Mouse (Mus musculus) olfactory bulb, adult 2 months (tissue): ENCODE measurements around the gene Ube2l3. TPM values are rescaled to one million over a fixed set of nuclear protein-coding genes. Genes with fewer than 3 reads are reported as not detected.

Source experiments
- H3K27ac ChIP-seq: fragments of 200-500 bp; 2 replicates; pipeline ENCODE4 v1.5.1; 2012; ENCODE audit warnings: low read depth, low read length; ENCODE audit not compliant: insufficient read depth
- H3K4me1 ChIP-seq: fragments of 200-500 bp; 2 replicates; pipeline ENCODE4 v1.6.1; 2012; ENCODE audit warnings: low read length; ENCODE audit not compliant: control insufficient read depth, insufficient read depth
- H3K4me3 ChIP-seq: fragments of 200-500 bp; 2 replicates; pipeline ENCODE4 v1.5.1; 2012; ENCODE audit warnings: mild to moderate bottlenecking, low read depth, low read length, moderate library complexity; ENCODE audit not compliant: insufficient read depth
- CTCF ChIP-seq: fragments of 200-500 bp; IDR thresholded peaks from 2 replicates; pipeline ENCODE4 v1.5.1; 2012; ENCODE audit warnings: low read depth, mild to moderate bottlenecking, low read length, moderate library complexity; ENCODE audit not compliant: insufficient read depth
- POLR2A ChIP-seq: fragments of 200-500 bp; IDR thresholded peaks from 2 replicates; pipeline ENCODE4 v1.6.1; 2012; ENCODE audit warnings: mild to moderate bottlenecking, low read depth, low read length, moderate library complexity; ENCODE audit not compliant: insufficient read depth
- WGBS: fragments of 180-500 bp; shearing (Covaris S2); methylation state at CpG from one replicate; pipeline ENCODE4 v1.1.7; 2018; 5-methylcytosine and 5-hydroxymethylcytosine counted together
- polyA plus RNA-seq: library from polyadenylated mRNA; stranded (reverse); fragments of >200 nt; gene quantifications from 2 replicates; pipeline ENCODE4 v1.2.4, GENCODE M21; 2012; ENCODE audit warnings: low replicate concordance; ENCODE audit not compliant: missing spikeins, insufficient read depth, insufficient read length

Gene Ube2l3
- polyA plus RNA-seq, result not detected in 2 replicates

GRCm38 (mm10) chr16:17202549-17202948, at the start of gene Ube2l3:
Gene Ube2l3 (minus strand): TSS chr16:17202649.
- 84% methylated on average over 1 of the region's 1 CpGs for WGBS
- Histone ChIP-seq H3K4me3 (peak within 1 kb of the TSS; percentile 79), H3K27ac (no peak within 1 kb of the TSS), H3K4me1 (peaks cover 5% of the 10 kb centered on the region; the same call in 1 of the 2 replicates)
- no peak for TF ChIP-seq POLR2A
- TF ChIP-seq CTCF, result no peak

DNA sequence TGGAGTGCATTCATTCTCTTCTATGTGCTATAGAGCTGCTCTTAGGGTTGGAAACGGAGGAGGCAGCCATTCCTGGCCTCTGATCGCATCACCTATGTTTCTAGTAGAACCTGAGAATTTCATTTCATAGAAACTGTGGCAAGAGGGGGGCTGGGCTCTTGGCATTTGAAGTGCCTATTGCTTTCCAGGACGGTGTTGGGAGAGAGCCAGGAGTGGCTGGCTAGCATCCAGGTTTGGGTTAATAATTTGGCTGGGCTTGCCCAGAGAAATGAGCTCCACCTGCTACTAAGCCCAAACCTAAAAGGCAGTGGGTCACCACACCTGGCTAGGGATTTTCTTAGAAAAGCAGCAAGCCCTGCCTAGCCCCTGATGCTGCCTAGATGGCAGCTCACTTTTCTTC, 49.1 kb upstream of the Ube2l3 start:
- Histone ChIP-seq H3K27ac (no peak overlapping the region), H3K4me1 (peaks cover 5% of the 10 kb centered on the region), H3K4me3 (no peak overlapping the region)
- WGBS, result 54% methylated on average over 3 of the region's 3 CpGs
- TF ChIP-seq CTCF, result no peak
- TF ChIP-seq POLR2A, result no peak

- Histone ChIP-seq H3K4me1 (peaks cover 4% of the 10 kb centered on the region), H3K4me3 (no peak overlapping the region), H3K27ac (no peak overlapping the region)
- TF ChIP-seq POLR2A, result no peak
- no peak for TF ChIP-seq CTCF
- WGBS, result 74% methylated on average over 6 of the region's 6 CpGs
Measured at GRCm38 (mm10) chr16:17249135-17249534, 46.7 kb upstream of the Ube2l3 start.

- 54% methylated on average over 4 of the region's 4 CpGs for WGBS
- TF ChIP-seq POLR2A, result no peak
- TF ChIP-seq CTCF, result no peak
Measured at GRCm38 (mm10) chr16:17247727-17248126, 45.3 kb upstream of the Ube2l3 start.

DNA sequence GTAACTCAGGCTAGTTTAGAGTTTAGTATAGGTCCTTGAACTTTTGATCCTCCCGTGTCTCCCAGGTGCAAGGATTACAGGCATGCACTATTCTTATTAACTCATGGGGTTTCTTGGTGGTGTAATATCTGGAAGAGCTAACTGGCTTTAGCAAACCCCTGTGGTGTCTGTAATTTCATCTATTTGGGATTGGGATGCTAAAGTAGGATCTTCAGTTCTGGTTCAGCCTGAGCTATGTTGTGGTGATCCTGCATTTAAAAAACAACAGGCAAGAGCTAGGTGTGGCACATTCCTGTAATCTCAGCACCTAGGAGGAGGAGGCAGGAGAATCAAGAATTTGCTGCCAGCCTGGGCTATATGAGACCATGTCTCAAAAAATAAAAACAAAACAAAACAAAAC, 42.5 kb upstream of the Ube2l3 start:
- H3K4me1 ChIP-seq, result no peaks in the 10 kb centered on the region
- WGBS, result 85% methylated on average over 1 of the region's 1 CpGs
- no peak overlapping the region for H3K27ac ChIP-seq
- TF ChIP-seq CTCF (no peak), POLR2A (no peak)
- no peak overlapping the region for H3K4me3 ChIP-seq

More at GRCm38 (mm10) chr16:17247727-17248126, 45.3 kb upstream of the Ube2l3 start:
- Histone ChIP-seq H3K27ac (no peak overlapping the region), H3K4me3 (no peak overlapping the region), H3K4me1 (no peaks in the 10 kb centered on the region)

- H3K4me1 ChIP-seq, result no peaks in the 10 kb centered on the region
- TF ChIP-seq POLR2A (no peak), CTCF (no peak)
- no peak overlapping the region for H3K27ac ChIP-seq
- H3K4me3 ChIP-seq, result no peak overlapping the region
- WGBS, result 70% methylated on average over 1 of the region's 1 CpGs
Measured at GRCm38 (mm10) chr16:17243731-17244130, 41.3 kb upstream of the Ube2l3 start.

DNA sequence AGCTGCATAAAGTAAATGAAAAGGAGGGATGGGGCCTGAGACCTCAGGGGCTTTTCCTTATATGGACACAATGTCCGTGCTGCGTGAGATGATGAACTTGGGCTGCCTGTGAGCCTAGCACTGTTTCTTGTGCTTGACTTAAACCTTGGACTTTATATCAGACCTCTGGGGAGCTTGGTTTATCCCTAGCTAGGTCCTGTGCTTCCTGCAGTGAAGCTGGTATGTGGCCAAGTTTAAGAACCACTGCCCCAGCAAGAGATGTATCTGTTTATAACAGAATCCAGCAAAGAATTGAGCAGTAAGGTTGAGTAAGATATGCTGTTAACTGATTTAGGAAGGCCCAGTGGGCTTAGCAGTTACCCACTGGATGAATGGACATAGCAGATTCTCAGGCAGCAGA, 37.0 kb upstream of the Ube2l3 start:
- no peak for TF ChIP-seq CTCF
- no peak for TF ChIP-seq POLR2A
- Histone ChIP-seq H3K4me1 (peaks cover 10% of the 10 kb centered on the region; the same call in 1 of the 2 replicates), H3K4me3 (no peak overlapping the region), H3K27ac (no peak overlapping the region)
- 90% methylated on average over 2 of the region's 2 CpGs for WGBS

GRCm38 (mm10) chr16:17237634-17238033, 35.2 kb upstream of the Ube2l3 start:
- WGBS, result 78% methylated on average over 3 of the region's 3 CpGs
- no peak overlapping the region for H3K4me3 ChIP-seq
- peaks cover 14% of the 10 kb centered on the region; the same call in 1 of the 2 replicates for H3K4me1 ChIP-seq
- no peak overlapping the region for H3K27ac ChIP-seq
- TF ChIP-seq POLR2A (no peak), CTCF (no peak)

- no peak for TF ChIP-seq POLR2A
- no peak for TF ChIP-seq CTCF
- Histone ChIP-seq H3K4me1 (peaks cover 14% of the 10 kb centered on the region; the same call in 1 of the 2 replicates), H3K27ac (peak overlapping the region; percentile 45), H3K4me3 (peak overlapping the region; percentile 82)
- 11% methylated on average over 9 of the region's 9 CpGs for WGBS
Measured at GRCm38 (mm10) chr16:17234916-17235665, 32.6 kb upstream of the Ube2l3 start.
